Mouse (Mus musculus) hindbrain, embryonic 16.5 days (tissue): ENCODE results near the gene Slc4a8. TPM values are rescaled to one million over a fixed set of nuclear protein-coding genes. Genes with fewer than 3 reads are reported as not detected.
A peak's percentile ranks its signal among the peaks of the same experiment; 100 is the strongest.

Source experiments
- ATAC-seq: fragments of 200-750 bp; cut with Nextera tagmentation; 2 replicates; pipeline ENCODE4 v1.8.0; 2017; ENCODE audit warnings: moderate TSS enrichment, moderate library complexity
- H3K27ac ChIP-seq: fragments of 300-500 bp; sonication (generic); 2 replicates; pipeline ENCODE4 v1.5.1; 2014; ENCODE audit warnings: low read depth, mild to moderate bottlenecking, control low read depth, low read length, moderate library complexity
- H3K27me3 ChIP-seq: fragments of 300-500 bp; sonication (generic); replicated peaks from 2 replicates; pipeline ENCODE4 v1.6.1; 2014; ENCODE audit warnings: low read length; ENCODE audit not compliant: control insufficient read depth, insufficient read depth
- H3K36me3 ChIP-seq: fragments of 300-500 bp; sonication (generic); 2 replicates; pipeline ENCODE4 v1.6.1; 2014; ENCODE audit warnings: mild to moderate bottlenecking, low read length, moderate library complexity, mixed read lengths; ENCODE audit not compliant: control insufficient read depth, insufficient read depth
- H3K4me1 ChIP-seq: fragments of 300-500 bp; sonication (generic); 2 replicates; pipeline ENCODE4 v1.6.1; 2014; ENCODE audit warnings: low read depth, low read length; ENCODE audit not compliant: control insufficient read depth, insufficient read depth
- H3K4me2 ChIP-seq: fragments of 300-500 bp; sonication (generic); 2 replicates; pipeline ENCODE4 v1.6.1; 2014; ENCODE audit warnings: mild to moderate bottlenecking, low read length, control low read depth, moderate library complexity
- H3K4me3 ChIP-seq: fragments of 300-500 bp; sonication (generic); 2 replicates; pipeline ENCODE4 v1.5.1; 2014; ENCODE audit warnings: mild to moderate bottlenecking, low read length, control low read depth, moderate library complexity
- H3K9ac ChIP-seq: fragments of 300-500 bp; sonication (generic); 2 replicates; pipeline ENCODE4 v1.6.1; 2014; ENCODE audit warnings: low read depth, mild to moderate bottlenecking, control low read depth, low read length, moderate library complexity
- H3K9me3 ChIP-seq: fragments of 300-500 bp; sonication (generic); 2 replicates; pipeline ENCODE4 v1.6.1; 2014; ENCODE audit warnings: mild to moderate bottlenecking, low read length, moderate library complexity; ENCODE audit not compliant: control insufficient read depth
- WGBS: fragments of 180-500 bp; shearing (Covaris S2); extraction: QIAGEN DNeasy Blood & Tissue Kit; methylation state at CpG from one replicate; pipeline ENCODE4 v1.1.7; 2014; 5-methylcytosine and 5-hydroxymethylcytosine counted together
- polyA plus RNA-seq: library from polyadenylated mRNA; unstranded; fragments of >200 nt; fragmentation: Nextera tagmentation; extraction: Ambion mirVana; gene quantifications from 2 replicates; pipeline ENCODE4 v1.2.1, GENCODE M21; 2015

The Slc4a8 gene
- polyA plus RNA-seq, 1 experiment from 2014 or later: 27.9 TPM

DNA sequence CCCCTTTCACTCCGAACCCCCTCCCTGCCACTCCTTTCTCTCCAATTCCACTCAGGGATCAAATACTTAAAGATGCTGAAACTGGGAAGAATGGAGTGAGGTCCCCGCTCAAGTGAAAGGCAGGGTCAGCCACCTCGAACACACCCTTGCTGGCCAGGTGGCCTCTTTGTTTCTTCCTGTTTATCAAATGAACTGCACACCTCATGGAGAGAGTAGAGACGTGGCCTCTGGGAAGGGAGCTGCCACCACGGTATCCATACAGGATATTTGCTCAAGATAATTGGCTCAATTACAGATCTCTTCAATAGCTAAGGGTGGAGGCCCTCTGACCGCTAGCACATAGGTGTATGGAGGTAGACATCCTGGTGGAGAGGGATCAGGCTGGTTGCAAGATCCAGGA, 39.0 kb upstream of the Slc4a8 start:
- no peak overlapping the region for H3K4me2 ChIP-seq
- peaks cover under 1% of the 10 kb centered on the region; the same call in 1 of the 2 replicates for H3K27me3 ChIP-seq
- H3K4me3 ChIP-seq: no peak overlapping the region
- no peak for ATAC-seq
- H3K9ac ChIP-seq: no peak overlapping the region
- H3K4me1 ChIP-seq: no peaks in the 10 kb centered on the region
- H3K36me3 ChIP-seq: no peaks in the 10 kb centered on the region
- no peaks in the 10 kb centered on the region for H3K9me3 ChIP-seq
- 85% methylated on average over 6 of the region's 6 CpGs for WGBS
- no peak overlapping the region for H3K27ac ChIP-seq

DNA sequence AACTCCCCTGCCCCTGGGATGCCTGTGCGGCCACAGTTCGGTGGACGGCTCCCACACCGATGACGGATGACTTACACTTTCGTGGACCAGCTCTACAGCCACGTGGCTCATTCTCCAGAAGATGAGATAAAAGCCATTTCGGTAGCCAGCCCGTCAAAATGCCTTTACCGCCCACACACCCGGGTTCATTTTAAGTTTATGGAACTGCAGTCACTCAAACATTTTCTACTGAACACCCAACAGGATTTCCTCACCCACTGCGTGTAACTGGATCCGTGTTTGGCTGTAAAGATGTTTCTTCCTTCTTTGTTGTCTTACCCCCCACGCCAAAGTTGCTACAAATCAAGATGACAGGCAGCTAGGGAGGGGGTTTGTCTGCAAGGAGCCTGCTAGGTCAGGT, 38.0 kb upstream of the Slc4a8 start:
- Histone ChIP-seq H3K36me3 (no peaks in the 10 kb centered on the region), H3K4me2 (no peak overlapping the region), H3K27ac (no peak overlapping the region), H3K9me3 (no peaks in the 10 kb centered on the region), H3K4me1 (no peaks in the 10 kb centered on the region), H3K4me3 (no peak overlapping the region), H3K9ac (no peak overlapping the region), H3K27me3 (peaks cover 9% of the 10 kb centered on the region)
- WGBS: 81% methylated on average over 14 of the region's 14 CpGs
- no peak for ATAC-seq

DNA sequence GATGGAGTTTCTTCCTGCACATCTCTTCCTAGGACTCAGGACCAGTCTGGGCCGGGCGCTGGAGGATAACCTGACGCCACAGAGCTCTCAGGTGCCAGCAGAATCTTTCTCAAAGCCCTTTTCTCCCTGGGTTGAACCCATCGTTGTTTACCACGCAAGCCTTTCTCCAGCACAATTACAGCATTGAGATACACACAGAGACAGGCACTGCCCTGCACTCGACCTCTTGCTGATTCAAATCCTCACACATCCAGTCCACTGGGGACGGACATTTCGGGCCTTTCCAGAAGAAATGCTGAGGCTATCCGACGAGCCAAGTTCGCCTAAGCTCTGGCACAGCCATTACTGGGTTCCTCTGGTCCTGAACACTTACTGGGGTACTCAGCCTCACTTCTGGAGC, 34.8 kb upstream of the Slc4a8 start:
- WGBS: 87% methylated on average over 11 of the region's 11 CpGs

DNA sequence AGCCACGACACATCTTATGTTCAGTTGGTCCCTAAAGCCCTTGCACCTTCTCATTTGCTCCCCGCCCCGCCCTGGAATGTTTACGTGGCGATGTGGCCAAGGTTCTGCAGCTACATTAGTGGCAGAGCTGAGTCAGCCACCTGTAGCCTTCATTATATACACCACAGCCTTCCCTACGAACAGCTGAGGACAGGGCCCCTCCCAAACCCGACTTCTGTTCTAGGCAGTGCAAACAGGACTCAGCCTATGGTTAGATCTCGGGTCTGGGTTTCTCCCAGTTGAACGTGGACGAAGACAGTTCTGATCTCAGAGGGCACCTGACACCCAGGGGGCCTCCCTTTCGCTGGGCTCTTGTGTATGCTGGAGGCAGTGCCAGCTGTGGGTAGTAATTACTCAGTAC, 33.7 kb upstream of the Slc4a8 start:
- H3K4me3 ChIP-seq: no peak overlapping the region
- no peaks in the 10 kb centered on the region for H3K9me3 ChIP-seq
- no peaks in the 10 kb centered on the region for H3K36me3 ChIP-seq
- peaks cover 27% of the 10 kb centered on the region for H3K27me3 ChIP-seq
- no peak overlapping the region for H3K9ac ChIP-seq
- no peak overlapping the region for H3K4me2 ChIP-seq
- no peak overlapping the region for H3K27ac ChIP-seq
- no peak for ATAC-seq
- 87% methylated on average over 11 of the region's 11 CpGs for WGBS
- H3K4me1 ChIP-seq: peaks cover 9% of the 10 kb centered on the region

More for the DNA sequence above, 34.8 kb upstream of the Slc4a8 start:
- Histone ChIP-seq H3K27me3 (peaks cover 27% of the 10 kb centered on the region), H3K9ac (no peak overlapping the region), H3K4me3 (no peak overlapping the region), H3K9me3 (no peaks in the 10 kb centered on the region), H3K4me2 (no peak overlapping the region), H3K36me3 (no peaks in the 10 kb centered on the region), H3K27ac (no peak overlapping the region), H3K4me1 (peaks cover 9% of the 10 kb centered on the region)
- no peak for ATAC-seq

DNA sequence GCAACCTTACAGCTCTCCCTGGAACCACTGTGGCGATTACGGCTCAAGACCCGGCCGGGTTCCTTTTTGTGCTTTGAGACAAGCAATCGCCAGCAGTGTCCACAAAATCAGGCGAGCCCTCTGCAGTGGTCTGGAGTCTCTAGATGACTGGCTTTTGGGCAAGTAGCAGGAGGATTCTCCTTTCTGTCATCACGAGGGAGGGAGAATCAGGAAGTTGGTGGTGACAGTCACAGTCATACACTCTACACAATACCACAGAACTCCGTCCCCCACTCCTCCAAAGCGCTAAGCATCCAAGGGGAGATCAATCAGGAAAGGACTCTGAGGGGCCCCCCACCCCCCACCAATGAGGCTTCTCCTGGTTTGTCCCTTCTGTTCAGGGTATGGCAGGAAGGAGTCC, 33.0 kb upstream of the Slc4a8 start:
- WGBS: 26% methylated on average over 9 of the region's 9 CpGs
- H3K9me3 ChIP-seq: no peaks in the 10 kb centered on the region
- no peak overlapping the region for H3K27ac ChIP-seq
- no peak for ATAC-seq
- peaks cover 27% of the 10 kb centered on the region for H3K27me3 ChIP-seq
- no peak overlapping the region for H3K9ac ChIP-seq
- H3K4me1 ChIP-seq: peaks cover 9% of the 10 kb centered on the region
- peak overlapping the region; percentile 41 for H3K4me3 ChIP-seq
- H3K4me2 ChIP-seq: peak overlapping the region; percentile 56
- H3K36me3 ChIP-seq: no peaks in the 10 kb centered on the region

DNA sequence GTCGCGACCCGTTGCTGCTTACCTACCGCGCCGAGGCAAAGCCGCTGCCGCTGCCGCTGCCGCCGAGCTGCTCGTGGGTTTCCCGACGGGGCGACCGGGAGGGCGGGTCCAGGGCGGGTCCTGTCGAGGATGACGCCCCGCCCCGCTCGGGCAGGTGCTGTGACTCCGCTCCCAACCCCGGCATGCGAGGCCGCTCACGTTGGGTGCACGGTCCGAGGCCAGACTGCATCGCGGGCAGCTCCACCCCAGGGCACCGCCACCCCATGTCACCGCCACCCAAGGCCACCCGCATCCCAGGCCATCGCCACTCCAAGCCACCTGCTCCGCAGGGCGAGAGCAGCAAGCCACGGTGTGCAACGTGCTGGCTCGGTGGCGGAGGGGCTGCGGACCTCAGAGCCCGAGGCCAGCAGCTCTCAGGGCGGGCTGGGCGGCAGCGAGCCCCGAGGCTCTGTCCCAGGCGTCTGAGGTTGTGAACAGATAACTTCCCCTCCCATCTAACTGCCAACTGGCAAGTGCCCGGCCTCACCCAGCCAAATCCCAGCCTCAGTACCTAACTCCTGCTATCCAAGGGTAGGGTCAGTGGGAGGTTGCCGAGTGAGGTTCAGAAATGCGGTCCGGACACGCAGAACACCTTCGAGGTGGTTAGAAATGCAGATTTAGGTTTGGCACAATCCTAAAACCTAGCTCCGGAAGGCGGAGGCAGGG, 32.1 kb upstream of the Slc4a8 start, which contains the start of gene Galnt6:
Gene Galnt6, minus strand, starts transcription at position 96 of the 705 bp plus-strand sequence.
- 6% methylated on average over 41 of the region's 57 CpGs for whole genome bisulfite sequencing
- H3K4me1 ChIP-seq: peaks cover 9% of the 10 kb centered on the region
- H3K36me3 ChIP-seq: no peaks in the 10 kb centered on the region
- no peaks in the 10 kb centered on the region for H3K9me3 ChIP-seq
- H3K9ac ChIP-seq: peak within 1 kb of the TSS; percentile 51
- no peak for ATAC-seq
- H3K27ac ChIP-seq: no peak within 1 kb of the TSS
- H3K4me2 ChIP-seq: peak within 1 kb of the TSS; percentile 56
- peak within 1 kb of the TSS; percentile 41 for H3K4me3 ChIP-seq
- peaks cover 27% of the 10 kb centered on the region for H3K27me3 ChIP-seq

DNA sequence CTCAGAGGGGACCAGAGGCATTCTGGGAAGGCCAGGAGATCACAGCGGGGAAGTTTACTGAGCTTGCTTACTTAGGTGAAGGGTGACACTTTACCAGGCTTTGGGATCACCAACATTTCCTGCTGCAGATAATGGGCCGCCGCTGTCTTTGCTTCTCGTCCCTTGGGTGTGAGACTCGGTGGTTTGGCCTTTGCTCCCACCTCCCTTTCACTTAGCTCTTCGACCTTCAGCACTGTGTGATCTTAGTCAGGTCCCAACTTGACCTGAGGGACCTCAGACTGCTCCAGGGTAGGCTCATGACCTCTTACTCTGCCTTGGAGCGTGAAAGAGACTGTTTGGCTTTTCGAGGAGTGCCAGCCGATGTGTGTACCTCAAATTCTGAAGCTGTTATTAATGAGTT, 30.5 kb upstream of the Slc4a8 start:
- H3K27me3 ChIP-seq: peaks cover 27% of the 10 kb centered on the region
- 64% methylated on average over 9 of the region's 9 CpGs for WGBS
- H3K27ac ChIP-seq: no peak overlapping the region
- no peak overlapping the region for H3K4me2 ChIP-seq
- H3K4me3 ChIP-seq: no peak overlapping the region
- ATAC-seq: no peak
- H3K4me1 ChIP-seq: peaks cover 9% of the 10 kb centered on the region
- H3K36me3 ChIP-seq: no peaks in the 10 kb centered on the region
- H3K9ac ChIP-seq: no peak overlapping the region
- no peaks in the 10 kb centered on the region for H3K9me3 ChIP-seq

DNA sequence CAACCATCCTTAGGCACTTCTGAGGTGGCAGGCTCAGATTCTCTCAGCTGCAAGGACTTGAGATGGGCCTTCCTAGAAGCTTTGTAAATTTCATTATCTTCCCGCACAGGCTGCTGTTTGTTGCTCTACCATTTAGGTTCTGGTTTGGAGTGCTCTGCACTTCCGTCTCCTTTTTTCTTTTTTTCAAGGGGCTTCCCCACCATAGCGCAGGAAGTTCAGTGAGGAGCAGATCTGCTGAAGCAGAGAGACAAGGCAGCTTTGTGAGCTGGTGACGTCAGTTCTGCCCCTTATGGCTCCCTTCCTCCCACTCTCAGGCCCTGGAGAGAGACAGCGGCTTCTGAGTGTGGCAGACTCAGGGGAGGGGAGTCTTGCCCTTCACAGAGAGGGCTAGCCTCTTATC, 29.0 kb upstream of the Slc4a8 start:
- peaks cover 9% of the 10 kb centered on the region for H3K4me1 ChIP-seq
- no peak overlapping the region for H3K27ac ChIP-seq
- no peak for ATAC-seq
- H3K36me3 ChIP-seq: no peaks in the 10 kb centered on the region
- H3K27me3 ChIP-seq: peaks cover 27% of the 10 kb centered on the region
- H3K9ac ChIP-seq: no peak overlapping the region
- no peak overlapping the region for H3K4me2 ChIP-seq
- no peaks in the 10 kb centered on the region for H3K9me3 ChIP-seq
- no peak overlapping the region for H3K4me3 ChIP-seq
- WGBS: 35% methylated on average over 5 of the region's 5 CpGs

DNA sequence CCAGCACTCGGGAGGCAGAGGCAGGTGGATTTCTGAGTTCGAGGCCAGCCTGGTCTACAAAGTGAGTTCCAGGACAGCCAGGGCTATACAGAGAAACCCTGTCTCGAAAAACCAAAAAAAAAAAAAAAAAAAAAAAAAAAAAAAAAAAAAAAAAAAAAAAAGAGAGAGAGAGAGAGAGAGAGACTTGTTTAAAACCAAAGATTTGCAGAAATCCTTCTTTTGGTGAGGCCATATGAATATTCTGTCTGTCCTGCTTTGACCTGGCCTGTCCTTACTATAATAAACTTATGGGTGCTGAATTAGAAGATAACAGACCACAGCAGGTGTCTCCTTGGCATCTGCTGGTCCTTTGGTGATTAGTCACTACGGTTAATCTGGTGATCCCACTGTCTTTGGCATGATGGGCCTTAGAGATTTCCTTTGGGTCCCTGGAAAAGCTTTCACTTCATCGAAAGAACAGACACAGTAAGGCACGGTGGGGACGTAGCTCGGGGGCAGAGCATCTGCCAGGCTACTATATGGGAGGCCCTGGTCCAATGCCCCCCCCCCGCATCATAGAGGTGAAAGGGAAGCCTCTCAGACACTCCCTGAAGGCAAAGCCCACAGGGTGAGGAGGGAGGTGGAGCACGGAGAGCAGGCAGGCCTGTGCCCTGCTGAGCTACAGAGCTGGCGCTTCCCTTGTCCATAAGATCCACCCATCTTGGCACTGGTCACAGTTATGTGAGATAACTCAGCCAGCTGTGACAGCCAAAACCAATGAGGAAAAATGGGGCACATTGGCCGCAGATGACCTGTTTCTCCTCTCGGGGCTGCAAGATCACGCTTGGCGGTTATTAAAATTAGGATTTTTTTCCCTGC, 26.2 kb upstream of the Slc4a8 start:
- H3K9me3 ChIP-seq: no peaks in the 10 kb centered on the region
- ATAC-seq: no peak

More for the DNA sequence above, 26.2 kb upstream of the Slc4a8 start:
- no peak overlapping the region for H3K27ac ChIP-seq
- H3K4me1 ChIP-seq: no peaks in the 10 kb centered on the region
- no peak overlapping the region for H3K4me2 ChIP-seq
- no peak overlapping the region for H3K4me3 ChIP-seq
- no peaks in the 10 kb centered on the region for H3K36me3 ChIP-seq
- no peak overlapping the region for H3K9ac ChIP-seq
- H3K27me3 ChIP-seq: peaks cover 4% of the 10 kb centered on the region
- WGBS: 81% methylated on average over 14 of the region's 15 CpGs
